Mouse (Mus musculus): Measurements from ENCODE around the gene Sfxn1.

Gene Sfxn1

GRCm38 (mm10) chr13:54143788-54144187 is 72.1 kb downstream of the Sfxn1 start:
- DNase-seq: no peak

GRCm38 (mm10) chr13:54144624-54145023 is 73.0 kb downstream of the Sfxn1 start:
- no peak for DNase-seq

GRCm38 (mm10) chr13:54147328-54147727 is 75.7 kb downstream of the Sfxn1 start:
- no peak for DNase-seq

GRCm38 (mm10) chr13:54152421-54152820 is 80.8 kb downstream of the Sfxn1 start:
- no peak for DNase-seq

GRCm38 (mm10) chr13:54152911-54153310 is 81.2 kb downstream of the Sfxn1 start:
- DNase-seq: no peak

- DNase-seq: no peak
Observed at GRCm38 (mm10) chr13:54153672-54154218, 82.1 kb downstream of the Sfxn1 start.

- no peak for DNase-seq
Observed at GRCm38 (mm10) chr13:54155822-54156221, 84.2 kb downstream of the Sfxn1 start.
